Mouse (Mus musculus) ES-E14 (cell line): ENCODE measurements around the gene Ankrd7. TPM values are rescaled to one million over a fixed set of nuclear protein-coding genes. Genes with fewer than 3 reads are reported as not detected.
A peak's percentile ranks its signal among the peaks of the same experiment; 100 is the strongest.
"Not testable (repeated sequence)": the region's sequence is repeated elsewhere in the genome, so short reads cannot be mapped to it uniquely, and the experiment has no call there.

Experiments used
- DNase-seq: peaks from one replicate; pipeline ENCODE4 v3.0.0-alpha.2; 2013; ENCODE audit warnings: low read depth, low spot score
- H3K27ac ChIP-seq: 2 replicates; pipeline ENCODE4 v1.5.1; 2012; ENCODE audit warnings: low read depth, mild to moderate bottlenecking, low read length, moderate library complexity, mixed read lengths; ENCODE audit not compliant: poor library complexity, insufficient read depth, severe bottlenecking
- H3K36me3 ChIP-seq: 2 replicates; pipeline ENCODE4 v1.6.1; 2012; ENCODE audit warnings: mild to moderate bottlenecking, low read length, moderate library complexity, mixed read lengths; ENCODE audit not compliant: control insufficient read depth, poor library complexity, insufficient read depth, severe bottlenecking
- H3K4me1 ChIP-seq, 2 experiments: fragments of 150-350 bp in 1 of 2; sonication (generic) in 1 of 2; 2 replicates each; pipeline ENCODE4 v1.6.1; 2012; ENCODE audit warnings: low read length in 2 of 2, mild to moderate bottlenecking in 1 of 2, mixed read lengths in 1 of 2; ENCODE audit not compliant: control insufficient read depth in 2 of 2, insufficient read depth in 2 of 2, poor library complexity in 1 of 2
- H3K4me3 ChIP-seq, 2 experiments: fragments of 150-350 bp in 1 of 2; sonication (generic) in 1 of 2; 2 replicates each; pipeline ENCODE4 v1.5.1; 2012; ENCODE audit warnings: low read length in 2 of 2, low read depth in 1 of 2, mild to moderate bottlenecking in 1 of 2, mixed read lengths in 1 of 2; ENCODE audit not compliant: insufficient read depth in 1 of 2, poor library complexity in 1 of 2, severe bottlenecking in 1 of 2
- H3K9ac ChIP-seq: 2 replicates; pipeline ENCODE4 v1.6.1; 2012; ENCODE audit warnings: low read depth, mild to moderate bottlenecking, low read length, mixed read lengths; ENCODE audit not compliant: poor library complexity, insufficient read depth, severe bottlenecking
- H3K9me3 ChIP-seq: fragments of 150-350 bp; sonication (generic); 2 replicates; pipeline ENCODE4 v1.6.1; 2012; ENCODE audit warnings: low read depth, mild to moderate bottlenecking, low read length; ENCODE audit not compliant: control insufficient read depth, insufficient read depth
- CHD2 ChIP-seq: IDR thresholded peaks from 2 replicates; pipeline ENCODE4 v1.6.1; 2014; ENCODE audit warnings: mild to moderate bottlenecking, low read depth, low read length, inconsistent platforms
- HCFC1 ChIP-seq: IDR thresholded peaks from 2 replicates; pipeline ENCODE4 v1.6.1; 2012; ENCODE audit warnings: low read length, inconsistent platforms, borderline replicate concordance; ENCODE audit not compliant: insufficient read depth
- MAFK ChIP-seq: IDR thresholded peaks from 2 replicates; pipeline ENCODE4 v1.6.1; 2014; ENCODE audit warnings: mild to moderate bottlenecking, low read depth, low read length, inconsistent platforms; ENCODE audit not compliant: insufficient read depth
- ZC3H11A ChIP-seq: IDR thresholded peaks from 2 replicates; pipeline ENCODE4 v1.6.1; 2012; ENCODE audit warnings: low read depth, mild to moderate bottlenecking, inconsistent platforms, low read length, borderline replicate concordance
- ZNF384 ChIP-seq: IDR thresholded peaks from 2 replicates; pipeline ENCODE4 v1.6.1; 2012; ENCODE audit warnings: low read depth, low read length, inconsistent platforms
- in situ Hi-C, 2 experiments: fragments of 600-800 bp; cut with MboI; formaldehyde crosslinking; loops; one replicate each; pipeline ENCODE4 v1.15.1; 2025; ENCODE audit warnings: low sequenced_read_pairs in 2 of 2, inconsistent platforms in 1 of 2; ENCODE audit not compliant: unreplicated experiment in 2 of 2
- total RNA-seq: library from RNA; depleted of rRNA; stranded (reverse); fragments of 300-350 nt; gene quantifications from 2 replicates; pipeline ENCODE4 v1.2.3, GENCODE M21; 2012; rRNA removed

Ankrd7 gene
- total RNA-seq = not detected in 2 replicates

- in situ Hi-C loops = no loop called here
- Histone ChIP-seq H3K4me3 (no peak within 1 kb of the TSS), H3K9ac (no peak within 1 kb of the TSS), H3K9me3 (no peaks in the 10 kb centered on the region), H3K36me3 (no peaks in the 10 kb centered on the region), H3K4me1 (no peaks in the 10 kb centered on the region), H3K27ac (no peak within 1 kb of the TSS)
- TF ChIP-seq HCFC1 = no peak
- TF ChIP-seq ZNF384 = no peak
- no peak for DNase-seq
These were observed at the start of gene Ankrd7 for GRCm38 (mm10) chr6:18866018-18866417. Gene Ankrd7, plus strand, starts transcription at chr6:18866318.

- no peaks in the 10 kb centered on the region for H3K4me1 ChIP-seq
- TF ChIP-seq ZNF384 = no peak
- TF ChIP-seq HCFC1 = no peak
- TF ChIP-seq ZC3H11A = peak; percentile 31; the same call in 1 of the 2 replicates
- TF ChIP-seq MAFK = no peak
- TF ChIP-seq CHD2 = no peak
- H3K4me3 ChIP-seq = no peak overlapping the region
- DNase-seq = peak; percentile 39
- H3K36me3 ChIP-seq = no peaks in the 10 kb centered on the region
- no peak overlapping the region for H3K27ac ChIP-seq
- no peaks in the 10 kb centered on the region for H3K9me3 ChIP-seq
- no peak overlapping the region for H3K9ac ChIP-seq
- in situ Hi-C loops = loop anchor here in 1 of 2 experiments (25.0 kb wide), 1 partner anchor 732 kb away; no protein-coding TSS in a partner anchor
These were observed 46.8 kb upstream of the Ankrd7 start for GRCm38 (mm10) chr6:18819343-18819742.

- H3K36me3 ChIP-seq = no peaks in the 10 kb centered on the region
- TF ChIP-seq MAFK = no peak
- TF ChIP-seq ZNF384 = no peak
- TF ChIP-seq HCFC1 = no peak
- no peak for TF ChIP-seq CHD2
- TF ChIP-seq ZC3H11A = no peak
- DNase-seq = no peak
- H3K27ac ChIP-seq = no peak overlapping the region
- no peak overlapping the region for H3K4me3 ChIP-seq
- in situ Hi-C loops = loop anchor here in 1 of 2 experiments (25.0 kb wide), 1 partner anchor 733 kb away; no protein-coding TSS in a partner anchor
- H3K4me1 ChIP-seq = no peaks in the 10 kb centered on the region
- H3K9me3 ChIP-seq = no peaks in the 10 kb centered on the region
- no peak overlapping the region for H3K9ac ChIP-seq
These were observed 45.9 kb upstream of the Ankrd7 start for GRCm38 (mm10) chr6:18820246-18820645.

GRCm38 (mm10) chr6:18822812-18823211, 43.3 kb upstream of the Ankrd7 start:
- H3K27ac ChIP-seq = no peak overlapping the region
- no peaks in the 10 kb centered on the region for H3K36me3 ChIP-seq
- no peak overlapping the region for H3K4me3 ChIP-seq
- no peaks in the 10 kb centered on the region for H3K9me3 ChIP-seq
- no peak for TF ChIP-seq HCFC1
- no peak for TF ChIP-seq ZC3H11A
- TF ChIP-seq MAFK = no peak
- no peak for TF ChIP-seq ZNF384
- TF ChIP-seq CHD2 = no peak
- no peak overlapping the region for H3K9ac ChIP-seq
- in situ Hi-C loops = loop anchor here in 1 of 2 experiments (25.0 kb wide), 1 partner anchor 736 kb away; no protein-coding TSS in a partner anchor
- no peaks in the 10 kb centered on the region for H3K4me1 ChIP-seq
- no peak for DNase-seq

- Histone ChIP-seq H3K4me3 (no peak overlapping the region), H3K9ac (no peak overlapping the region), H3K36me3 (no peaks in the 10 kb centered on the region), H3K27ac (no peak overlapping the region), H3K4me1 (no peaks in the 10 kb centered on the region), H3K9me3 (no peaks in the 10 kb centered on the region)
- DNase-seq = no peak
- TF ChIP-seq CHD2 (no peak), MAFK (no peak), ZNF384 (no peak), HCFC1 (no peak), ZC3H11A (no peak)
- in situ Hi-C loops = no loop called here
These were observed 33.2 kb upstream of the Ankrd7 start for GRCm38 (mm10) chr6:18832958-18833357.

- H3K4me3 ChIP-seq, DNase-seq, H3K36me3 ChIP-seq, H3K9ac ChIP-seq, H3K27ac ChIP-seq, H3K9me3 ChIP-seq, H3K4me1 ChIP-seq, in situ Hi-C loops: not testable (repeated sequence)
These were observed 21.6 kb upstream of the Ankrd7 start for GRCm38 (mm10) chr6:18844529-18844928.

- in situ Hi-C loops, H3K4me3 ChIP-seq, H3K36me3 ChIP-seq: not testable (repeated sequence)
These were observed 20.5 kb upstream of the Ankrd7 start for GRCm38 (mm10) chr6:18845571-18845970.

More at GRCm38 (mm10) chr6:18845571-18845970, 20.5 kb upstream of the Ankrd7 start:
- not testable (repeated sequence) for H3K4me1 ChIP-seq, H3K27ac ChIP-seq, H3K9me3 ChIP-seq, DNase-seq, H3K9ac ChIP-seq
